Mouse (Mus musculus): Measurements from ENCODE around the gene Ccdc7a.

Gene Ccdc7a

GRCm38 (mm10) chr8:128685507-128686428 is 379.5 kb downstream of the Ccdc7a start, which contains the start of gene Itgb1:
Gene Itgb1, plus strand, starts transcription at chr8:128685654.
- peak; percentile 87 for DNase-seq (ENCODE audit: low spot score)

GRCm38 (mm10) chr8:128684609-128685506 is 380.5 kb downstream of the Ccdc7a start:
- no peak for DNase-seq (ENCODE audit: low spot score)
